Mouse (Mus musculus): Measurements from ENCODE around the gene Eya2.

Gene Eya2

GRCm38 (mm10) chr2:165717182-165718176 lies 122.6 kb downstream of the Eya2 start:
- DNase-seq (ENCODE audit: low spot score in 2 of 2) = peak in 1 of 2 experiments; percentile 42

DNA sequence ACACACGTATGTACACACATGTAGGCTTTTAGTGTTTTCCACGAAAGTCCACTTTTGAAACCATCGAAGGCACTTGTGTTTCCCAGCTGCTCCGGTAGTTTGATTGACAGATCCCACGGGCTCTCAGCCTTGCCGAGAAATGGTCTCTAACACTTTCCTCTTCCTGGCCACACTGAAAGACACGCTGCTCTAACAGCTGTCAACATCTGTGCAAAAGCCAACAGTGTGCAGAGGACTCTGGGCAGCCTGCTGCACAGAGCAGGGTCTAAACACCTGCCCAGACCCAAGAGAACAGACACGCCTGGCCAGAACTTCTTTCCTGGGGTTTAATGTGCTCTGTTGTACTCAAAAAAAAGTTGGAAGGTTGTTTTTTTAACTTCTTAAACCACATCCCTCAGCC lies 124.5 kb downstream of the Eya2 start:
- DNase-seq (ENCODE audit: low spot score in 2 of 2) = no peak

- DNase-seq (ENCODE audit: low spot score in 2 of 2) = no peak
Measured at GRCm38 (mm10) chr2:165721941-165722340, 127.1 kb downstream of the Eya2 start.

GRCm38 (mm10) chr2:165732552-165733238 lies 137.9 kb downstream of the Eya2 start:
- no peak for DNase-seq (ENCODE audit: low spot score in 2 of 2)

- no peak for DNase-seq (ENCODE audit: low spot score in 2 of 2)
Measured at GRCm38 (mm10) chr2:165733701-165734100, 138.9 kb downstream of the Eya2 start.

- no peak for DNase-seq (ENCODE audit: low spot score in 2 of 2)
Measured at GRCm38 (mm10) chr2:165736297-165736696, 141.5 kb downstream of the Eya2 start.

- DNase-seq (ENCODE audit: low spot score in 2 of 2) = no peak
Measured at GRCm38 (mm10) chr2:165740381-165740780, 145.5 kb downstream of the Eya2 start.

GRCm38 (mm10) chr2:165740982-165741381 lies 146.2 kb downstream of the Eya2 start:
- no peak for DNase-seq (ENCODE audit: low spot score in 2 of 2)

DNA sequence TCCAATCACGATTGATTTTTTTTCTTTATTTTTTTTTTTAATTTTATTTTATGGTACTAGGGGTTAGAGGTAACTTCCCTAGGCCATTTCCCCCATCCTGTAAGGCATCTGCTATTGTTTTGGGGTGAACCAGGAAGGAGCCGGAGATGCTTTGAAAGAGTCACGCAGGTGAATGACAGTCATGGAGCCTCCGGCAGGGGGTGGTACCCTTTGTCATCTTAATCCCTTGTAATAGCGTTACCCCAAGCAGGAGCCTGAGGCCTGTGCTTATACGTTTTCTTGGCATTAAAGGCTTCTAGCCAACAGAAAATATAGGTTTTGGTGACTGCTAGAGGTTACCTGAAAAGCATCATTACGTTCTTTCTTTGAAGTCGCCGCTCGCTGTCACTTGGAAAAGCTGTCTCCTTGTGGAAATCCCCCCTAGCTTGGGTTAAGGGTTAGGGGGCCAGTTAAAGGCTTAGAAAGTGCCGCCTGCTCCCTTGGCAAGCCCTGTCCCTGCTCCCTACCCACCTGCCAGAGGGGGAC lies 146.8 kb downstream of the Eya2 start:
- DNase-seq (ENCODE audit: low spot score in 2 of 2) = no peak

- DNase-seq (ENCODE audit: low spot score in 2 of 2) = no peak
Measured at GRCm38 (mm10) chr2:165742210-165742786, 147.5 kb downstream of the Eya2 start.

GRCm38 (mm10) chr2:165745306-165746098 lies 150.7 kb downstream of the Eya2 start:
- peak; percentile 49 to 51 for DNase-seq (ENCODE audit: low spot score in 2 of 2)

DNA sequence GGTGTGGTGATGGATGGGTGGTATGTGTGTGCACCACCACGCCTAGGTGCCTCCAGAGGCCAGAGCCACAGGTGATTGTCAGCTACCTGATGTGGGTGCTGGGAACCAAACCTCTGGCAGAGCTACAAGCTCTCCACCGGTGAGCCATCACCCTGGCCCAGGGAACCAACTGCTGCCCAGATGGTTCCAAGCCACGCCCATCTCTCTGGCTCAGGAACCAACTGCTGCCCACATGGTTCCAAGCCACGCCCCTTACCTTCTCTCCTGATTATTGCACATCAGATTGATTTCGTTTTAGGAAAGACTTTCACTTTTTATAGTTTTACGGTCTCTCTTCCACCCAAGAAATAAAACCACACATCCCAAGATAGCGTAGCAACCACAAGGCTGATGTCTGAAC lies 153.1 kb downstream of the Eya2 start:
- DNase-seq (ENCODE audit: low spot score in 2 of 2) = no peak

DNA sequence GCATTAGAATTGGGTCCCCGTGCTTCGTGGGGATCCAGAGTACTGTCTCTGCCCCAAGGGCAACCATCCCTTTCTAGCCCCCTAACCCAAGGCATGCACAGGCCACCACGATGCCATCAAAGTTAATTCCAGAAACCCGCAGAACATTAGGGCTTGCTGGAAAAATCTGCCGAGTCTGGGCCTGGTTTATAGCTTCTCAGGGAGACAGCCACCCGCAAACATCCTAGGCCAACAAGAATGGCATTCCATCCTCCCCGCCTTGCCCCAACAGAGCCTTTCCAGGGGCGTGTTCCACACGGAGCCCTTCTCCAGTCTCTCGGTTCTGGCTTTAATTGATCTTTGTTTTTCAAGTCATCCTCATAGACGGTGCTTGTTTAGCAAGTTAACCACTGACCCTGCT lies 153.6 kb downstream of the Eya2 start:
- no peak for DNase-seq (ENCODE audit: low spot score in 2 of 2)

DNA sequence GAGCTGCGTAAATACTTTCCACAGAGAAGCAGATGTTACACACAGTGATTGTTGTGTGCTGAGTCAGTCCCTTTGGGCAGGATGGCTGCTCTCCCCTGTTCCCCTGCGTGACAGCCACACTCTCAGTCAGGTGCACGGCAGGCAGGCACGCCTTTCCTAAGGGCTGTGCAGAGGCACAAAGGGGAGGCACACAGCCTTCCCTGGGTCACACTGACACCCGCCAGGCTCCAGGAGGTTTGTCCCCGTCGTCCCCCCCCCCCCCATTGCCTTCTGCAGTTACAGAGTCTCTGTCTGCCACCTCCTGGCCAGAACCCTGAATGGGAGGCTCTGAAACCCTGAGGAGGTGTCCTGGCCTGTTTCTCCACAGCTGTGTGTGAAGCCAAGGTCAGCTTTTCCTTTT lies 156.2 kb downstream of the Eya2 start:
- no peak for DNase-seq (ENCODE audit: low spot score in 2 of 2)

GRCm38 (mm10) chr2:165752704-165753103 lies 157.9 kb downstream of the Eya2 start:
- no peak for DNase-seq (ENCODE audit: low spot score in 2 of 2)

DNA sequence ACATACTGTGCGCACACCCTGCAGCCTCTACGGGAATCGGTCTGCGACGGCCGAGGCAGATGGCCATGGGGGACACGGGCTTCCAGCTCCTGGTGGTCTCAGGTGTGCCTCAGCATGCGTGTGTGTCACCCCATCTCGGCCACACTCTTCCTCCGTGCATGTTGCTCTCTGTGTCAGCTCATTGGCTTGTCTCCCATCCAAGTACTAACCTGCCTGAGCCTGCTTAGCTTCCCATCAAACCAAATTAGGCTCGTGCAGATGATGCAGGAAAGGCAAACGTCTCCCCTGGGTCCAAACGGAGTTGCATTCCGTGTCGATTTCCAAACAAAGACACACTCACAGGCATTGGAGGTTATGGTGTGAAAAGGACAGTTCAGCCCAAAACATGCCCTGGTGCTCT lies 163.0 kb downstream of the Eya2 start:
- DNase-seq (ENCODE audit: low spot score in 2 of 2) = no peak

DNA sequence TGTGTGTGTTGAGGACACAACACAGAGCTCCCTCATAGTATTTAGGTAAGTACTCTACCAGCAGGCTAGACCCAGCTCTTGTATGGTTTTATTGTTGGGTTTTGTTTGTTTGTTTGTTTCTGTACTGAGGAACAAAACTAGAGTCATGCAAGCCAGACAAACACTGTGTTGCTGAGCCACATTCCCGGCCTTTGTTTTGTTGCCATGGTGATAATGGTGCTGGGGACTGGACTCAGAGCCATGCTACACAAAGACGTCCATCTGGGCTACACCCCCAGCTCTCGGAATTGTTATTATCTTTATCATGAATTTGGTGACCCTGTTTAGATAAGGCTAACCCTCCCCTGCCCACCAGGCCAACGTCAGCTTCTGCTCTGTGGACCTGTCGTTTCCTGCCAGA lies 163.7 kb downstream of the Eya2 start:
- DNase-seq (ENCODE audit: low spot score in 2 of 2) = no peak

GRCm38 (mm10) chr2:165759421-165759985 lies 164.7 kb downstream of the Eya2 start:
- DNase-seq (ENCODE audit: low spot score in 2 of 2) = no peak

DNA sequence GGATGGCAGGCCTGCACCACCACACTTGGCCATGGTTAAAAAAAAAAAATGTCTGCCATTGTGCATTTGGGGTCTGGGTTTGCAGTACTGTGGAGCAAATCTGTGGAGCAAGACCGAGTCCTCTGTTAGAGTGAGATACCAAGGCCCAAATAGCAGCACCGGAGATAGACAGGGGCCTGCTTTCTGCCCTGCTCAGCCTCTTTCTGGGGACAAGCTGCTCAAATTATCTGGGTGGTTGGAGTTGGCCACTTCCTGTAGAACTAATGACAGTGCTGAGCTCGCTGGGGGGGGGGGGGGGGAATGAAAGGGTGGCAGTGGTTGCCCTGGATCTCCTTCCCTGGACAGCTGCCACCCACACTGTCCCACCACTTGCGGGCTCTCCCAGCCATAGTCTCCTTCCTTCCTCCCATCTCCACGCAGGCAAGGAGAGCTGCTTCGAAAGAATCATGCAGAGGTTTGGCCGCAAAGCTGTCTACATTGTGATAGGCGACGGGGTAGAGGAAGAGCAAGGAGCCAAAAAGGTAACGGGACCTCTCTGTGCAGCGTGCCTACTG lies 174.1 kb downstream of the Eya2 start:
- no peak for DNase-seq (ENCODE audit: low spot score in 2 of 2)

- no peak for DNase-seq (ENCODE audit: low spot score in 2 of 2)
Measured at GRCm38 (mm10) chr2:165769375-165769948, 174.6 kb downstream of the Eya2 start.
